Mouse (Mus musculus): ENCODE data around the gene Ccdc89. TPM values are rescaled to one million over a fixed set of nuclear protein-coding genes. Genes with fewer than 3 reads are reported as not detected.

Ccdc89 gene
- polyA plus RNA-seq (2012; rRNA removed), result 0.18 TPM in 1 of 2 replicates, not detected in the other

- 36% methylated on average over 29 of the region's 29 CpGs for WGBS
- Histone ChIP-seq H3K27me3 (ENCODE audit: control insufficient read depth, insufficient read depth, low read length) (no peaks in the 10 kb centered on the region), H3K4me3 (ENCODE audit: control insufficient read depth, insufficient read depth, low read length) (no peak within 1 kb of the TSS), H3K4me1 (replicated peaks; ENCODE audit: control insufficient read depth, insufficient read depth, low read length) (no peaks in the 10 kb centered on the region), H3K36me3 (ENCODE audit: control insufficient read depth, insufficient read depth, low read length) (no peaks in the 10 kb centered on the region), H3K27ac (ENCODE audit: control insufficient read depth, insufficient read depth, low read length) (no peak within 1 kb of the TSS)
- DNase-seq, result no peak
- no peak for TF ChIP-seq POLR2A (IDR thresholded peaks at IDR 0.05; ENCODE audit: control insufficient read depth, extremely low read depth, insufficient read depth, low read length, poor library complexity)
- TF ChIP-seq CTCF (IDR thresholded peaks at IDR 0.05; ENCODE audit: borderline replicate concordance, control insufficient read depth, extremely low read depth, insufficient read depth, low read length, poor library complexity), result no peak
These were observed at the start of gene Ccdc89 for GRCm38 (mm10) chr7:90426020-90427001. Gene Ccdc89 (plus strand): TSS chr7:90426577.

DNA sequence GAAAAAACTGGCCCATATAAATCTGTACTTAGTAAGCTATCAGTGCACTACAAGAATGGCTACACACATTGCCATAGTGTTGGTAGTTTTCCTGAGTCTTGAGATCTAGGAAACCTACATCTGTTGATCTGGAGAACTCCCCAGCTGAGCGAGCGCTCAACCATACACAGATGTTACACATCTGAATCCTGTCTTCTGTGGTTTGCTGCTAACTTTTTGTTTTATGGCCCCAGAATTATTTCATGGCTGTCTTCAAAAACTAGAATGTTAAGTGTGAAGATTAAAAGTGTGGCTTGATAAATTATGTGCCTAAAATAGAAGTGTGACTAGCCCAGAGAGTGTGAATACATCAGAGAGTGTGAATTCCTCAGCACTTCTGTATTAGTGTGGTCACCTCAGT is 42.0 kb upstream of the Ccdc89 start:
- WGBS, result 55% methylated on average over 2 of the region's 2 CpGs
- TF ChIP-seq CTCF (IDR thresholded peaks at IDR 0.05; ENCODE audit: borderline replicate concordance, control insufficient read depth, extremely low read depth, insufficient read depth, low read length, poor library complexity) (no peak), POLR2A (IDR thresholded peaks at IDR 0.05; ENCODE audit: control insufficient read depth, extremely low read depth, insufficient read depth, low read length, poor library complexity) (no peak)
- DNase-seq, result no peak

GRCm38 (mm10) chr7:90386885-90387459 is 39.4 kb upstream of the Ccdc89 start:
- Histone ChIP-seq H3K27me3 (ENCODE audit: control insufficient read depth, insufficient read depth, low read length) (no peaks in the 10 kb centered on the region), H3K4me3 (ENCODE audit: control insufficient read depth, insufficient read depth, low read length) (no peak overlapping the region), H3K27ac (ENCODE audit: control insufficient read depth, insufficient read depth, low read length) (no peak overlapping the region), H3K36me3 (ENCODE audit: control insufficient read depth, insufficient read depth, low read length) (no peaks in the 10 kb centered on the region), H3K4me1 (replicated peaks; ENCODE audit: control insufficient read depth, insufficient read depth, low read length) (no peaks in the 10 kb centered on the region)
- WGBS, result 50% methylated on average over 8 of the region's 8 CpGs
- DNase-seq, result no peak
- TF ChIP-seq POLR2A (IDR thresholded peaks at IDR 0.05; ENCODE audit: control insufficient read depth, extremely low read depth, insufficient read depth, low read length, poor library complexity), result no peak
- TF ChIP-seq CTCF (IDR thresholded peaks at IDR 0.05; ENCODE audit: borderline replicate concordance, control insufficient read depth, extremely low read depth, insufficient read depth, low read length, poor library complexity), result no peak

More for the DNA sequence above, 42.0 kb upstream of the Ccdc89 start:
- H3K27ac ChIP-seq (ENCODE audit: control insufficient read depth, insufficient read depth, low read length), result no peak overlapping the region
- no peak overlapping the region for H3K4me3 ChIP-seq (ENCODE audit: control insufficient read depth, insufficient read depth, low read length)
- H3K4me1 ChIP-seq (replicated peaks; ENCODE audit: control insufficient read depth, insufficient read depth, low read length), result no peaks in the 10 kb centered on the region
- H3K36me3 ChIP-seq (ENCODE audit: control insufficient read depth, insufficient read depth, low read length), result no peaks in the 10 kb centered on the region
- H3K27me3 ChIP-seq (ENCODE audit: control insufficient read depth, insufficient read depth, low read length), result no peaks in the 10 kb centered on the region

- Histone ChIP-seq H3K4me3 (ENCODE audit: control insufficient read depth, insufficient read depth, low read length) (no peak overlapping the region), H3K4me1 (replicated peaks; ENCODE audit: control insufficient read depth, insufficient read depth, low read length) (no peaks in the 10 kb centered on the region), H3K27me3 (ENCODE audit: control insufficient read depth, insufficient read depth, low read length) (no peaks in the 10 kb centered on the region), H3K27ac (ENCODE audit: control insufficient read depth, insufficient read depth, low read length) (no peak overlapping the region), H3K36me3 (ENCODE audit: control insufficient read depth, insufficient read depth, low read length) (no peaks in the 10 kb centered on the region)
- TF ChIP-seq CTCF (IDR thresholded peaks at IDR 0.05; ENCODE audit: borderline replicate concordance, control insufficient read depth, extremely low read depth, insufficient read depth, low read length, poor library complexity), result no peak
- no peak for TF ChIP-seq POLR2A (IDR thresholded peaks at IDR 0.05; ENCODE audit: control insufficient read depth, extremely low read depth, insufficient read depth, low read length, poor library complexity)
- no peak for DNase-seq
- WGBS, result 94% methylated on average over 3 of the region's 3 CpGs
These were observed 36.6 kb upstream of the Ccdc89 start for GRCm38 (mm10) chr7:90389765-90390164.

DNA sequence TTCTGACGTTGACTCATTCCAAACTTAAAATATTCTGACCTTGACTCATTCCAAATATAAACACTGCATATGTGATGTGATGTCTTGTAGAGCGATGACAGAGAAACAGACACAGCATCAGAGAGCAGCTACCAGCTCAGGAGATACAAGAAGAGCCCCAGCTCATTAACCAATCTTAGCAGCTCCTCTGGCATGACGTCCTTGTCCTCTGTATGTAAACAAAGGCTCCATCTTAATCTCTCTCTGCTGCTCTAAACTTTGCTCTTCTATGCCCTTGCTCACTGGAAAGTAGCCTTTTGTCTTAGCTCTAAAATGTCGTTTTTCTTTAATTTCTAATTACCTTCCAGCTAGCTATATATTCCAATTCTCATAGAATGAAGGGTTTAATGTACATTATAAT is 31.3 kb upstream of the Ccdc89 start:
- TF ChIP-seq CTCF (IDR thresholded peaks at IDR 0.05; ENCODE audit: borderline replicate concordance, control insufficient read depth, extremely low read depth, insufficient read depth, low read length, poor library complexity) (no peak), POLR2A (IDR thresholded peaks at IDR 0.05; ENCODE audit: control insufficient read depth, extremely low read depth, insufficient read depth, low read length, poor library complexity) (no peak)
- no peak for DNase-seq
- no peak overlapping the region for H3K4me3 ChIP-seq (ENCODE audit: control insufficient read depth, insufficient read depth, low read length)
- no peaks in the 10 kb centered on the region for H3K27me3 ChIP-seq (ENCODE audit: control insufficient read depth, insufficient read depth, low read length)
- no peaks in the 10 kb centered on the region for H3K4me1 ChIP-seq (replicated peaks; ENCODE audit: control insufficient read depth, insufficient read depth, low read length)
- H3K36me3 ChIP-seq (ENCODE audit: control insufficient read depth, insufficient read depth, low read length), result no peaks in the 10 kb centered on the region
- WGBS, result 90% methylated on average over 4 of the region's 4 CpGs
- no peak overlapping the region for H3K27ac ChIP-seq (ENCODE audit: control insufficient read depth, insufficient read depth, low read length)

DNA sequence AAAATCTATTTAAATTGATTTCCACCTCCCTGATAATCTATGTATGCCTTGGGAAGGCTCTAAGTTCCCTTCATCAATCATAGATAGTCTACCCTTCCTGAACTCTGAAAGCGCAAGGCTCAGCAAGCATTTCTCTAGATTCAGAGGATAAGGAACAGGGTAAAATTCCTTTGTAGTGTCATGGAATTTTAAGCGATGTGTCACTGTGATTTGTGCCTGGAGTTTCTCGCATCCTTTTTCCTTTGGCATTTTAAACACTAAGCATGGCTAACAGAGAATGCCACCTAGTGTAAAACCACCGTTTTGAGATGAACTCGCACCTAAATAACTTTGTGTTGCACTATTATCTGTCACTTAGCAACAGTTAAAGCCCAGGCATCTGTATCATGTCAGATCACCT is 30.4 kb upstream of the Ccdc89 start:
- 88% methylated on average over 5 of the region's 5 CpGs for WGBS
- Histone ChIP-seq H3K4me1 (replicated peaks; ENCODE audit: control insufficient read depth, insufficient read depth, low read length) (no peaks in the 10 kb centered on the region), H3K4me3 (ENCODE audit: control insufficient read depth, insufficient read depth, low read length) (no peak overlapping the region), H3K27me3 (ENCODE audit: control insufficient read depth, insufficient read depth, low read length) (no peaks in the 10 kb centered on the region), H3K27ac (ENCODE audit: control insufficient read depth, insufficient read depth, low read length) (no peak overlapping the region), H3K36me3 (ENCODE audit: control insufficient read depth, insufficient read depth, low read length) (no peaks in the 10 kb centered on the region)
- TF ChIP-seq POLR2A (IDR thresholded peaks at IDR 0.05; ENCODE audit: control insufficient read depth, extremely low read depth, insufficient read depth, low read length, poor library complexity), result no peak
- no peak for TF ChIP-seq CTCF (IDR thresholded peaks at IDR 0.05; ENCODE audit: borderline replicate concordance, control insufficient read depth, extremely low read depth, insufficient read depth, low read length, poor library complexity)
- DNase-seq, result no peak

Data from thymus, adult 2 months (tissue).